12 mouse cellular contexts compared by ENCODE assay signal in genomic region chr12:12222585-12223290, GRCm38 (mm10). TPM values are rescaled to one million over a fixed set of nuclear protein-coding genes. Genes with fewer than 3 reads are reported as not detected.
DNase-seq lines count a peak whose midpoint lies in the region; TF ChIP-seq lines count a peak whose summit lies in the region.
"Had no signal": no experiment of that assay in that cellular context is flagged by ENCODE, and none has a peak within 500 bp of the region (broad histone marks: within the 10 kb centered on the region; RNA-seq: fewer than 3 reads in every experiment).

No protein-coding gene starts in this region.

- no peaks in the 10 kb centered on the region for H3K4me1 ChIP-seq in lung, adult 2 months (ENCODE audit: control insufficient read depth, insufficient read depth, low read length)
- H3K4me1 ChIP-seq: limb, embryonic 10.5 days had no signal

- peak overlapping the region; percentile 84 for H3K27ac ChIP-seq in left cerebral cortex, adult 2 months
- peak overlapping the region; percentile 46 for H3K27ac ChIP-seq in gastrocnemius, adult 2 months
- H3K27ac ChIP-seq: heart, embryonic 13.5 days; limb, embryonic 10.5 days had no signal

- TF ChIP-seq CTCF in left cerebral cortex, adult 2 months (IDR thresholded peaks at IDR 0.05) = no peak
- no peak for TF ChIP-seq CTCF in gastrocnemius, adult 2 months (IDR thresholded peaks at IDR 0.05)
- no peak for TF ChIP-seq CTCF in lung, adult 2 months (IDR thresholded peaks at IDR 0.05; ENCODE audit: insufficient read depth, low read length)

- intact Hi-C loops in left cerebral cortex, adult 2 months (cut with DNase I) = loop anchor here (2.0 to 10.0 kb wide), 2 partner anchors 40 to 48 kb away; partner anchors contain the start of gene Fam49a
- intact Hi-C loops in gastrocnemius, adult 2 months (cut with DNase I) = no loop called here

- H3K4me3 ChIP-seq in left cerebral cortex, adult 2 months = no peak overlapping the region
- no peak overlapping the region for H3K4me3 ChIP-seq in gastrocnemius, adult 2 months
- H3K4me3 ChIP-seq in lung, adult 2 months (replicated peaks; ENCODE audit: extremely low read depth, low read depth, low read length) = no peak overlapping the region
- H3K4me3 ChIP-seq: heart, embryonic 13.5 days; limb, embryonic 10.5 days; myocyte had no signal

- TF ChIP-seq POLR2A in lung, adult 2 months (IDR thresholded peaks at IDR 0.05; ENCODE audit: borderline replicate concordance, extremely low read depth, low read depth, low read length) = no peak

- WGBS in lung, adult 2 months = 64% methylated on average over 9 of the region's 9 CpGs

- no peak for DNase-seq in left cerebral cortex, adult 2 months (ENCODE audit: extremely low spot score in 1 of 2, low spot score in 2 of 2)
- no peak for DNase-seq in left cerebral cortex, adult 9 months (ENCODE audit: low spot score in 2 of 2)
- DNase-seq in gastrocnemius, adult 2 months = peak; percentile 34
- peak; percentile 20 for DNase-seq in lung, adult 2 months
- DNase-seq in skeletal muscle tissue, adult 2 months (ENCODE audit: low read depth, low spot score) = peak; percentile 34
- DNase-seq in left cerebral cortex, adult 18-20 months (ENCODE audit: low spot score in 2 of 2) = no peak
- no peak for DNase-seq in cerebellum, adult 18-20 months
- DNase-seq: lung, embryonic 14.5 days; thymus, adult 18-20 months had no signal

RNA-seq across cellular contexts. Expression of gene Fam49a, which starts 39.2 kb away (rescaled TPM):
- 100 to 1,000 TPM; 174 to 176 TPM for total RNA-seq in left cerebral cortex, adult 2 months (2021)
- total RNA-seq in gastrocnemius, adult 2 months (2021) = 1 to 10 TPM; 5.5 to 6.3 TPM
- 9.0 and 10.4 TPM in 2 replicates for polyA plus RNA-seq in lung, adult 2 months (2012; rRNA removed)
- total RNA-seq in left cerebral cortex, adult 18-20 months (2021) = 100 to 1,000 TPM; 179 TPM
- polyA plus RNA-seq: myocyte had no signal

Comparison
In these comparisons a context has a peak if more than half of its experiments do, and no peak if none do; other contexts are left out.
1. DNase-seq: peak in gastrocnemius, adult 2 months (single experiment), lung, adult 2 months (single experiment) and skeletal muscle tissue, adult 2 months (single experiment); none in left cerebral cortex, adult 2 months (0 of 2), left cerebral cortex, adult 9 months (0 of 2), left cerebral cortex, adult 18-20 months (0 of 2) and cerebellum, adult 18-20 months (0 of 2).
2. RNA of gene Fam49a, which starts 39.2 kb away (total RNA-seq): 179 TPM in left cerebral cortex, adult 18-20 months and 174 to 176 TPM in left cerebral cortex, adult 2 months; 5.5 to 6.3 TPM in gastrocnemius, adult 2 months; every median in the first group is over 10 times any median in the second.